Mouse (Mus musculus): ENCODE measurements around the gene Jakmip3. TPM values are rescaled to one million over a fixed set of nuclear protein-coding genes. Genes with fewer than 3 reads are reported as not detected.

Jakmip3 gene
- polyA plus RNA-seq, 1 experiment from 2014 or later, result 0.13 TPM

- H3K36me3 ChIP-seq (ENCODE audit: control insufficient read depth, insufficient read depth, low read length), result no peaks in the 10 kb centered on the region
- H3K9me3 ChIP-seq (ENCODE audit: control insufficient read depth, low read length), result no peaks in the 10 kb centered on the region
- no peak overlapping the region for H3K9ac ChIP-seq (ENCODE audit: low read length)
- no peak overlapping the region for H3K4me2 ChIP-seq (replicated peaks; ENCODE audit: low read depth)
- no peak overlapping the region for H3K4me3 ChIP-seq (ENCODE audit: low read depth, low read length)
- DNase-seq (ENCODE audit: low spot score) (no peak), ATAC-seq (ENCODE audit: low FRiP score, low TSS enrichment) (no peak)
- H3K4me1 ChIP-seq (replicated peaks; ENCODE audit: control insufficient read depth, insufficient read depth), result no peaks in the 10 kb centered on the region
- 48% methylated on average over 6 of the region's 6 CpGs for WGBS
- TF ChIP-seq CTCF (IDR thresholded peaks at IDR 0.05; ENCODE audit: low read depth) (no peak), EP300 (optimal IDR thresholded peaks at IDR 0.05) (no peak)
- H3K27me3 ChIP-seq (ENCODE audit: control insufficient read depth, insufficient read depth, low read length), result no peaks in the 10 kb centered on the region
- no peak overlapping the region for H3K27ac ChIP-seq (replicated peaks)
Observed at GRCm38 (mm10) chr7:139074189-139074588, 133.7 kb downstream of the Jakmip3 start.

- Histone ChIP-seq H3K4me1 (replicated peaks; ENCODE audit: control insufficient read depth, insufficient read depth) (no peaks in the 10 kb centered on the region), H3K4me3 (ENCODE audit: low read depth, low read length) (no peak overlapping the region), H3K36me3 (ENCODE audit: control insufficient read depth, insufficient read depth, low read length) (no peaks in the 10 kb centered on the region), H3K27me3 (ENCODE audit: control insufficient read depth, insufficient read depth, low read length) (no peaks in the 10 kb centered on the region), H3K4me2 (replicated peaks; ENCODE audit: low read depth) (no peak overlapping the region), H3K9ac (ENCODE audit: low read length) (no peak overlapping the region), H3K9me3 (ENCODE audit: control insufficient read depth, low read length) (no peaks in the 10 kb centered on the region), H3K27ac (replicated peaks) (no peak overlapping the region)
- no peak for ATAC-seq (ENCODE audit: low FRiP score, low TSS enrichment)
- TF ChIP-seq CTCF (IDR thresholded peaks at IDR 0.05; ENCODE audit: low read depth) (no peak), EP300 (optimal IDR thresholded peaks at IDR 0.05) (no peak)
- DNase-seq (ENCODE audit: low spot score), result no peak
- WGBS, result 47% methylated on average over 14 of the region's 14 CpGs
Observed at GRCm38 (mm10) chr7:139075054-139075794, 134.7 kb downstream of the Jakmip3 start.

- DNase-seq (ENCODE audit: low spot score) (no peak), ATAC-seq (ENCODE audit: low FRiP score, low TSS enrichment) (peak; percentile 39; the same call in 1 of the 2 replicates)
- H3K9me3 ChIP-seq (ENCODE audit: control insufficient read depth, low read length), result no peaks in the 10 kb centered on the region
- 18% methylated on average over 7 of the region's 7 CpGs for WGBS
- H3K4me2 ChIP-seq (replicated peaks; ENCODE audit: low read depth), result no peak overlapping the region
- no peaks in the 10 kb centered on the region for H3K27me3 ChIP-seq (ENCODE audit: control insufficient read depth, insufficient read depth, low read length)
- H3K36me3 ChIP-seq (ENCODE audit: control insufficient read depth, insufficient read depth, low read length), result no peaks in the 10 kb centered on the region
- TF ChIP-seq CTCF (IDR thresholded peaks at IDR 0.05; ENCODE audit: low read depth), result no peak
- no peak for TF ChIP-seq EP300 (optimal IDR thresholded peaks at IDR 0.05)
- H3K27ac ChIP-seq (replicated peaks), result no peak overlapping the region
- no peak overlapping the region for H3K9ac ChIP-seq (ENCODE audit: low read length)
- no peak overlapping the region for H3K4me3 ChIP-seq (ENCODE audit: low read depth, low read length)
- no peaks in the 10 kb centered on the region for H3K4me1 ChIP-seq (replicated peaks; ENCODE audit: control insufficient read depth, insufficient read depth)
Observed at GRCm38 (mm10) chr7:139077283-139077682, 136.8 kb downstream of the Jakmip3 start.

- H3K27me3 ChIP-seq (ENCODE audit: control insufficient read depth, insufficient read depth, low read length), result no peaks in the 10 kb centered on the region
- 37% methylated on average over 6 of the region's 6 CpGs for WGBS
- no peak for DNase-seq (ENCODE audit: low spot score)
- no peaks in the 10 kb centered on the region for H3K4me1 ChIP-seq (replicated peaks; ENCODE audit: control insufficient read depth, insufficient read depth)
- H3K36me3 ChIP-seq (ENCODE audit: control insufficient read depth, insufficient read depth, low read length), result no peaks in the 10 kb centered on the region
- no peak for ATAC-seq (ENCODE audit: low FRiP score, low TSS enrichment)
- no peak for TF ChIP-seq EP300 (optimal IDR thresholded peaks at IDR 0.05)
- TF ChIP-seq CTCF (IDR thresholded peaks at IDR 0.05; ENCODE audit: low read depth), result no peak
- no peak overlapping the region for H3K4me3 ChIP-seq (ENCODE audit: low read depth, low read length)
- H3K27ac ChIP-seq (replicated peaks), result no peak overlapping the region
- no peaks in the 10 kb centered on the region for H3K9me3 ChIP-seq (ENCODE audit: control insufficient read depth, low read length)
- H3K9ac ChIP-seq (ENCODE audit: low read length), result no peak overlapping the region
- H3K4me2 ChIP-seq (replicated peaks; ENCODE audit: low read depth), result no peak overlapping the region
Observed at GRCm38 (mm10) chr7:139078181-139078580, 137.7 kb downstream of the Jakmip3 start.

GRCm38 (mm10) chr7:139079141-139079540 lies 138.6 kb downstream of the Jakmip3 start:
- TF ChIP-seq CTCF (IDR thresholded peaks at IDR 0.05; ENCODE audit: low read depth) (no peak), EP300 (optimal IDR thresholded peaks at IDR 0.05) (no peak)
- no peak overlapping the region for H3K4me2 ChIP-seq (replicated peaks; ENCODE audit: low read depth)
- 72% methylated on average over 7 of the region's 7 CpGs for WGBS
- DNase-seq (ENCODE audit: low spot score) (no peak), ATAC-seq (ENCODE audit: low FRiP score, low TSS enrichment) (no peak)
- H3K4me1 ChIP-seq (replicated peaks; ENCODE audit: control insufficient read depth, insufficient read depth), result no peaks in the 10 kb centered on the region
- no peak overlapping the region for H3K27ac ChIP-seq (replicated peaks)
- H3K36me3 ChIP-seq (ENCODE audit: control insufficient read depth, insufficient read depth, low read length), result no peaks in the 10 kb centered on the region
- H3K27me3 ChIP-seq (ENCODE audit: control insufficient read depth, insufficient read depth, low read length), result no peaks in the 10 kb centered on the region
- no peaks in the 10 kb centered on the region for H3K9me3 ChIP-seq (ENCODE audit: control insufficient read depth, low read length)
- no peak overlapping the region for H3K4me3 ChIP-seq (ENCODE audit: low read depth, low read length)
- no peak overlapping the region for H3K9ac ChIP-seq (ENCODE audit: low read length)

- no peak overlapping the region for H3K27ac ChIP-seq (replicated peaks)
- H3K4me1 ChIP-seq (replicated peaks; ENCODE audit: control insufficient read depth, insufficient read depth), result no peaks in the 10 kb centered on the region
- WGBS, result 62% methylated on average over 4 of the region's 4 CpGs
- TF ChIP-seq CTCF (IDR thresholded peaks at IDR 0.05; ENCODE audit: low read depth) (peak; percentile 57), EP300 (optimal IDR thresholded peaks at IDR 0.05) (no peak)
- ATAC-seq (ENCODE audit: low FRiP score, low TSS enrichment), result no peak
- DNase-seq (ENCODE audit: low spot score), result no peak
- no peak overlapping the region for H3K4me3 ChIP-seq (ENCODE audit: low read depth, low read length)
- no peaks in the 10 kb centered on the region for H3K27me3 ChIP-seq (ENCODE audit: control insufficient read depth, insufficient read depth, low read length)
- H3K36me3 ChIP-seq (ENCODE audit: control insufficient read depth, insufficient read depth, low read length), result no peaks in the 10 kb centered on the region
- H3K9ac ChIP-seq (ENCODE audit: low read length), result no peak overlapping the region
- H3K4me2 ChIP-seq (replicated peaks; ENCODE audit: low read depth), result no peak overlapping the region
- no peaks in the 10 kb centered on the region for H3K9me3 ChIP-seq (ENCODE audit: control insufficient read depth, low read length)
Observed at GRCm38 (mm10) chr7:139080714-139081113, 140.2 kb downstream of the Jakmip3 start.

Data from stomach, postnatal 0 days (tissue).